Mouse (Mus musculus): ENCODE results near the gene Gm37240.

DNA sequence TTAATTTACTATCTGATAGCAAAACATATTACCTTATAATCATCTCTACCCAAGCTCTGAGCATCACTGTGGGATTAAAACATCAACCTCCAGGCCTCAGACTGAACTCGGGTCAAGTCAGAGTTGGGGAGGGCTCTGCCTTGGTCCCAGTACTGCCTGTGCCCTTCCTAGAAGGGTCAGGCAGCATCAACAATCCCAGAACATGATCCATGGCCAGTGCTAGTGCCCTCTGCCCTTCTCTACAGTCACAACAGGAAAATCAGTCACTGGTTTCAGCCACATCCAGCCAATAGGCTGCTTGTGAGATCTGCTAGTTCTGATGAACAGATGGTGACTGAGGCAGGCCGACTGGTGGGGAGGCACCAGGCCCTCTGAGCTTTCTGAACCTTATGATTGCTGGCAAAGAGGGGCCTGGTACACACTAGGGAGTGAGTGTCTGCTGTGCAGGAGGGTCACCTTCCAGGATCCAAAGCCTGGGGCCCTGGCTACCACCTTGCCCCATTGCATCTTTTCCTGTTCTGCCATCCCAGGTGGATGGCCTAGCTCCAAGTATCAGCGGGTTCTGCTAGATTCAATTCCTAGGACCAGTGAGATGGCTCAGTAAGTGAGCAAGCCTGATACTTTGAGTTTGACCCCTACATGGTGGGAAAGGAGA lies 401.7 kb downstream of the Gm37240 start:
- TF ChIP-seq CTCF (IDR thresholded peaks at IDR 0.05; ENCODE audit: low read depth, low read length) (no peak), GATA1 (IDR thresholded peaks at IDR 0.05; ENCODE audit: borderline replicate concordance, low read length) (no peak), POLR2AphosphoS5 (IDR thresholded peaks at IDR 0.05; ENCODE audit: insufficient replicate concordance, low read depth, low read length) (no peak), TAL1 (conservative IDR thresholded peaks at IDR 0.05; ENCODE audit: low read depth, low read length) (no peak), GATA2 (IDR thresholded peaks at IDR 0.05; ENCODE audit: borderline replicate concordance, low read depth, low read length) (no peak)
